Mouse (Mus musculus) heart, adult 2 months (tissue): ENCODE measurements at regions not wholly inside any gene's neighbourhood (a gene's known extent, or its start where the extent isn't known, plus 50 kb on each side); places are given as distances from the start of the nearest gene placed in this dataset.

ENCODE experiments used
- CTCF ChIP-seq: fragments of 200-600 bp; IDR thresholded peaks from 2 replicates; pipeline ENCODE4 v1.8.1; 2022; ENCODE audit warnings: antibody characterized with exemption, mild to moderate bottlenecking, moderate library complexity
- EP300 ChIP-seq: fragments of 200-500 bp; IDR thresholded peaks from 2 replicates; pipeline ENCODE4 v1.6.1; 2011; ENCODE audit warnings: low read depth, low read length, control low read depth; ENCODE audit not compliant: insufficient read depth
- POLR2A ChIP-seq: fragments of 200-500 bp; IDR thresholded peaks from 2 replicates; pipeline ENCODE4 v1.6.1; 2011; ENCODE audit warnings: mild to moderate bottlenecking, low read depth, low read length, control low read depth; ENCODE audit not compliant: insufficient read depth

DNA sequence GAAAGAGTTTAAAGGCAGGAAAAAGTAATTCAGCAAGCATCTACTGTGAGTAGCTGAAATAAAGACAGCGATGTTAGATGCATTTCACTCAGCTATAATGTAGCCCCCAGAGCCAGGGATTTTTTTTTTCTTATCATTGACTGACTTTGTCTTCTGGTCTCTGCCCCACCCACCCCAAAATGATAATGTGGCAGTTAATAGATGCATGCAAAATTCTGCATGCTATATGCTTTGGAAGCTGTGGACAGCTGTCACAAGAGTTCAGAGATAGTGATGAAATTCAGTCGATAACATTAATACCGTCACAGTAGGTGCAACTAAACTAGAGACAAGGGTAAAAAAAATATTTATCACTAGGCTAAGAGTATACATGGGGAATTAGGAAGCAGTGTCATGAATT lies 263.7 kb downstream of the Rpl36a-ps1 start:
- no peak for TF ChIP-seq POLR2A
- TF ChIP-seq CTCF, result no peak
- TF ChIP-seq EP300, result no peak
